Mouse (Mus musculus) right cerebral cortex, postnatal 14 days (tissue): Measurements from ENCODE around the gene Wdr81.

Experiments
- DNase-seq: peaks from one replicate; pipeline ENCODE4 v3.0.0; 2022

Wdr81 gene

DNA sequence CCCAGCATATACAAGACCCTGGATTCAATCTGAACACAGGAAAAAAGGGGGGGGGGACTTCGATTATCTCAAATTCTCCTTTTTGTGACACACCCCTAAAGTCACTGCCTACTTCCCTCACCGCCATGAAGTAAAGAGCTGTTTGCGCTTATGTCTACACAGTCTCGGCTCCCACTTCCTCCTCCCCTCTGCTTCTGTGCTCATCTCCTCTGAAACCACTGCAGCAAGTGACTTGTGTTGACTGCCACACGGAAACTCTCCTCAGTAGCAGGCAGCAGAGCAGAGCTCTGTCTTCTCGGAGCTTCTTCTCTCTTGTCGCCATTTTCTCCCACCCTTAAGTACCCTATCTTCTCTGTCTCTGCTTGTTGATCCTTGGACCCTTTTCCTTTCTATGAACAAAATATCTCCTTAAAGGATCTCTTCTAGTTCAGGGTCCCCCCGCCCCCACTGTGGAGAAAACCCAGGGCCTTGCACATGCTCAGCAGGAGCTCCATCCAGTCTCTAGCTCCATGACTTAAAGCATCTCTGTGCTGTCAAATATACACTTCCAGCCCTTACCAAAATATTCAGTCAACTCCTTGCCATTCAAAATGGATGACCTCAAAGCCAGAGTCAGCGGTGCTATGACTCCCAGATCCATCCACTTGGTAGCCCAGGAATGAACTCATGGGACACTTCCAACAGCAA lies 25.4 kb downstream of the Wdr81 start:
- no peak for DNase-seq

DNA sequence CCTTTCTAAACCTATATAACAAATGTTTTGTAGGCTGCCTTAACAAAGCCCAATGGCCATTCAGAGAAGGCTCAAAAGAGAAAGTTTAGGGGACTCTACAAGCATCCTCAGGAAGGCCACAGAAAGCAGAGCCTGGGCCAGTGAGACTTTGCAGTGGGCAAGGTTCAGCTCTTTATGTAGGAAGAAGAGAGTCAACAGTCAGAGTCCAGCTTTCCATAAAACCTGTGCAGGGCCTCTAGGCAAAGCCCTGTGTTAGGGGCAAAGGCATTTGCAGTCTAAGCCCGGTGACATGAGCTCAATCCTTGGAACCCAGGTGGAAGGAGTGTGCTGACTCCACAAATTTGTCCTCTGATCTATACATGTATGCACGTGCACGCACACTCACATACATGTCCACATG lies 30.1 kb downstream of the Wdr81 start:
- no peak for DNase-seq

DNA sequence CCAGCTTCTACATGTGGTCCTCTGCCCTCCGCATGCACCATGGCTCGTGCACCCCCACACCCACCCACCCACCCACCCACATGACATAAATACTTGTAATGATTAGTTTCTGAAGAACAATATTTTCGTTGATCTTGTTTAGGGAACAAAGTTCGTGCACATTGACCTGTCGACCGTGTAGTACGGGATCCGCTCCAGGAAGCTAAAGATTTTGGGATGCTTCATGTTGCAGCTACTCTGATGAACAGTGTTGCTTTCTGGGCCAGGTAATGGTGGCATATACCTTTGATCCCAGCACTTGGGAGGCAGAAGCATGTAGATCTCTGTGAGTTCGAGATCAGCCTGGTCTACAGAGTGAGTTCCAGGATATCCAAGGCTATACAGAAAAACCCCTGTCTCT lies 30.5 kb downstream of the Wdr81 start:
- no peak for DNase-seq

DNA sequence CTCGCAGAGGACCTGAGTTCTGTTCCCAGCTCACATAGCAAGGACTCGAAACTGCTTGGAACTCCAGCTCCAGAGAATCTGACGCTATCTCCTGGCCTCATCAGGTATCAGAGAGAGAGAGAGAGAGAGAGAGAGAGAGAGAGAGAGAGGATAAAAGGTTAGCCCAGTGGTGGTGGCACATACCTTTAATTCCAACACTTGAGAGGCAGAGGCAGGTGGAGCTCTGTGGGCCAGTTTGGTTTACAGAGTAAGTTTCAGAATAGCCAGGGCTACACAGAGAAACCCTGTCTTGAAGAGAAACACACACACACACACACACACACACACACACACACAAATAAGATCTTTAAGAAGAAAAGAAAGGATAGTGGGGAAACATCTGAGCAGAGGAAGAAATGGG lies 31.4 kb downstream of the Wdr81 start:
- DNase-seq, result no peak

DNA sequence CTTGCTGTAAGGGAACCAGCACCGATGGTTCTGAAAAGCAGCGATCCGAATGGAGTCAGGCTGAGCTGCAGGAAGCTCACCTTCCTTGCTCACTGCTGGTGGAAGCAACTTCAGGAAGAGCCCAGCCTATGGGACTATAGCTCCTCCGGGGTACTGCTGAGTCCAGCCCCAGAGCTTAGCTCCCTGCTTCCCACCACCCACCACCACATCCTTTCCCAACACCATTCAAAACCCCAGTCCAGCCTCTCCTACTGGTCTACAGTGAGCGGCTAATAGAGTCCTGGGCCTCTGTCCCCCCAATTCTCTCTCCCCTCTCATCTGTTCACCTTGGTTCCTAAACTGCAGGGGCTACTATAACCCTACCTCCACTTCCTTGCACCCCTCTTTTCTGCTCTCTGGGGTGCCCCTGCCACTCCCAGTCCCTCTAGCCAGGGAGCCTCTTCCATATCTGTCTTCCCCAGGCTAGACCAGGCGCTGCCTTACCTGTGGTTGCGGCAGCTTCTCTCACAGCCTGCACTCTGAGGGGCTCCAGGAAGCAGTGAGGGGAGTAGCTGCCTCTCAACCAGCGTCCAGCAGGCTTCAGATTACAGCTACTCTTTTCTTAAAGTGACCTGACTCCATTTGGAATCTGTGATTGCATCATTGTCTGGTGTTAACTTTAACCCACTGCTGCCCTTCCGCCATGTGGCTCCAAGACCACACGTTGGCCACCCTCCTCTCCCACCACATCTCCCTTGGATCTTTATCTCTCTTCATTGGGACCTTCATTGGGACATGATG lies 32.3 kb downstream of the Wdr81 start, which contains the start of gene Serpinf1:
TSS of gene Serpinf1 (minus strand) at position 689 of the 780 bp plus-strand sequence.
- DNase-seq, result no peak

DNA sequence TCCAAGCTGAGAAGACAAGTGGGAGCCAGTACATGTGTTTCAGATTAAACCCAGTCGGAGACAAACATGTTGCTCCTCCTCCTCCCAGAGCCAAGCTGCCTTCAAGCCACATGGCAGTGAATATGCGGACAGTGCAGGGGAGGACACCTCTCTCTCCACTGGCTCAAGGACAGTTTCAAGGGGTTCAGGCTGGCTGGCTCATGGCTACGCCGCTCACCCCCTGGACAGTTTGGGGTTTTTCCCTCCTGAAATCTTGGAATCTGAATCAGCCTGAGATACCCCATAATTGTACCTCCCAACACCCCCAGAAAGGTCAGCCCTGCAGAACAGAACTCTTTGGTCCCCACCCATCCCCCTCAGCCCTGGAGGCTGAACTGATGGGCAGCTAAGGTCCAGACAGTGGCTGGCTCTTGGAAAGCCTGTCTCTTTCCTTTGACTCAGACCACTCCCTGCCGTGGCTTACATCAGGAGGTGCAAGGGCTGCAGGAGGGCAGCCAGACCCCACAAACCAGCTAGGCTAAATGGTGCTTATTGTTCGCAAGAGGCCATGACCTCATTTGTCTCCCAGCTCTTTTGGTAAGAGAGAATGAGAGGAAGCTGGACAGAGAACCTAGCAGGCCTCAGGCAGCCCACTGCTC lies 33.0 kb downstream of the Wdr81 start:
- no peak for DNase-seq

DNA sequence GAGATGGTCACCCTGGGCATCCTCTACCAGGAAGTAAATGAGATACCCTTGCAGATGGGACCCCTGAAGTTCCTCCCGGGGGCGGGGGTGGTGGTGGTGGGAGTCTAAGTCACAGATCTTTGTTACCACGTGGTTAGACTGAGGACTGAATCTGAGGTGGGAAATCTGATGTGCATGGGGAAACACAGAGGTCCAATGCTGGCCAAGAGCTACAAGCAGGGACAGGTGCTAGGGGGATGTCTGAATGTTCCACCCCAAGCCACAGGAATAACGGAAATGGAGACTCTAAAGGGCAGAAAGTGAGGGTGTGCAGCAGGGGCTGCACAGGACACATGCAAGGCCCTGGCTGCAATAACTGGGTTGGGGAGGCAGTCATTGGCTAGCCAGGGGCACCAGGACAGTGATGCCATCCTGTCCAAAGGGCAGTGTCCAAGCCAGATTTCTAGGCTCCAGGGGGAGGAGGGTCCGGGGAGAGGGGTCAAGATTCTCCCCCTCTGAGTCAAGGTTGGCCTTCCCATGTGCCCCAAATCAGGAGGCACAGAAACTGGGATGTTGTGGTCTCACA lies 33.6 kb downstream of the Wdr81 start:
- no peak for DNase-seq

DNA sequence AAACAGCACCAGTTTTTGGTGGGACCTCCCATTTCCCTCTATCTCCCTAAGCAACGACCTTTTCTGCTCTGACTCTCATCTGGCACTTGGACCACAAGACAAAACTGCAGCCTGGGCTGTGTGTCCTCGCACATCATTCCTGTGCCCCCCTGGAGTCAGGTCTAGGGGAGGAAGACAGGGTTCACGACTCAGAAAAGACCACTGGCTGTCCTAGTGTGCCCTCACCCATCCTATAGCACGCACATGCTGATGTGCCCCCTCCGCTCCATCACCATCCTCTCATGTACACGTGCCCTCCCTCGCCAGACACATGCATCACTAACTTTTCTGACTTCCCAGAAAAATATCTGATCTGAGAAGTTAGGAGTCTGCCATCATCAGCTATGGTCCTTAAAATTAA lies 34.5 kb downstream of the Wdr81 start:
- DNase-seq, result no peak

DNA sequence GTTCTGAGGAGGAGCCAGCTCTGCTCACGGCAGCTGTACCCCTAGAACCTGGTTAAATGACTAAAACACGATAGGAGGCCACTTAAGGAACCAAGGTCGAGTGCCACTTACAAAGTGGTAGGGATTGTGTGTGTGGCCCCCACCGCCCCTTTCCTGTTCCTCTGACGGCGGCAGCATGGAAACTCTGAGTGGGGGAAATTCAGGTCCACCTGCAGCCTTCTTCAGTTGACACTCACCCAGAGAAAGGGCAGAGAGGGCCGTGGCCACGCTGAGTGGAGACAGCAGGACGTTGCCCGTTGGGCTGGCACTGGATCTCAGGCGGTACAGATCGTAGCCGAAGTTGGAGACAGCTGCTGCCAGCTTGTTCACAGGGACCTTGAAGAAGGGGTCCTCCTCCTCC lies 38.5 kb downstream of the Wdr81 start:
- no peak for DNase-seq

DNA sequence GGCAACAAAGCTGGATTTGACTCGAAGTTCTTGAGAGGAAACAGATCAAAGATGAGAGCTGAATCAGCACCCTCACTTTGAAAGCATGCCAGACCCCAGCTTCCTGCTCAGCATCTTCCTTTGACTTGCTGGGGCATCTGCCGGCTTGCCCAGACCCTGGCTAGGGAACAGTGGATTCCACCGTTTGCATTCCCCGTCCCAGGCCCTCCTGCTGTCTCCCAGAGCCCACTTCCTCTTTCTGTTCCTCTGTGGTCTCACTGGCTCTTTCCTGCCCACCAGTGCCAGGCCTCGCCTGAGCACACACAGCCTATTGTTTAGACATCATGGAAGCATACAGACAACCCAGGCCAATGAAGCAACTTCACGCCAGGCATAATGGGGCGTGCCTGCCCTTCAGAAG lies 39.4 kb downstream of the Wdr81 start:
- DNase-seq, result no peak

DNA sequence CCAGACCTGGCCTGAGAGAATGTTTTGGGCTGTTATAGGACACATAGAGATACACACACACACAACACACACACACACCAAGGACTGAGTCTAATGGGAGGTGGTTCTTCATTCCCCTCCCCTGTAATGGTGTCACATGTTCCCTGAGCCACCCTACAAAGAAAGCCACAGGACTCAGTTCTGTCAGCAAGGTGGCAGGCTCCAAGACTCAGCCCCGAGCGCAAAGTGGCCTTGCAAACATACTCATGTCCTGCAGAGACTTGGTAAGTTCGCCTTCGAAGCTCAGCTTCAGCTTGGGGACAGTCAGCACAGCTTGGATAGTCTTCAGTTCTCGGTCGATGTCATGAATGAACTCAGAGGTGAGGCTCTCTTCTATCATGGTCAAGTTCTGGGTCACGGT lies 43.9 kb downstream of the Wdr81 start:
- no peak for DNase-seq

DNA sequence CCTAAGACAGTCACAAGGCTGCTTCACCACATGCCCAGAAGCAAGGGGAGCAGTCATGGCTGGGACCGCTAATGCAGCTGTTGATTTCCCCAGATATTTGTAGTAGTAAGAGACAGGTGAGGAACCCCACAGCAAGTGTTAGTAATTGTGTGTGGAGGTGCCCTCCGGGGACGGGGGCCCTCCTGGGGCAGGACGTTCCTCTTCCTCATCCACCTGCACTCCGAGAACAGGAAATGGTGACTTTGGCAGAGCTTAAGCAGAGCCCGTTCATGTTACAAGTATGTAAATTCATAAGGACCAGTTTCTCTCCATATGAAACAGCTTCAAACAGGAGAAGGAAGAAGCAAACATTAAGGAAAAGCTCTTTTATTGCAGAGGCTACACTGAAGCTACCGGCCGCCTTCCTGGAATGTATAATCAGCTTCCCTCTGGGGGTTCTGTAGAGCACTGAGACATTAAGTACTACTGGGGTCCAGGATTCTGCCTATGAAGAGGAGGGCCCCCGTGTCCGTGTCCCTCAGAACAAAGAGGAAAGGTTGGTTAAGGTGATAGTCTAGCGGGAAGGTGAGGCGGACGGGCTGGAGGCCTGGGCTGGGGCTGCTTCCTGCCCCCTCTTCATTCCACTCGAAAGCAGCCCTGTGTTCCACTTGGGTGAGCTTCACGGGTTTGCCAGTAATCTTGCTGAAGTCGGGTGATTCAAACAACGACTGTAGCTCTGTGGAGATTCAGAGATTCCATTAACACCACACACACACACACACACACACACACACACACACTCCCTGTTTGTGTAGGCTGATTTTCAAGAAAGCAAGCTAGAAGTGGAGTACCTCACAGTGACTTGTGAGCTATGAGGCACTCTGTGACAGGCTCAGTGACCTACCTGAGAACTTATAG lies 44.6 kb downstream of the Wdr81 start:
- DNase-seq, result no peak

DNA sequence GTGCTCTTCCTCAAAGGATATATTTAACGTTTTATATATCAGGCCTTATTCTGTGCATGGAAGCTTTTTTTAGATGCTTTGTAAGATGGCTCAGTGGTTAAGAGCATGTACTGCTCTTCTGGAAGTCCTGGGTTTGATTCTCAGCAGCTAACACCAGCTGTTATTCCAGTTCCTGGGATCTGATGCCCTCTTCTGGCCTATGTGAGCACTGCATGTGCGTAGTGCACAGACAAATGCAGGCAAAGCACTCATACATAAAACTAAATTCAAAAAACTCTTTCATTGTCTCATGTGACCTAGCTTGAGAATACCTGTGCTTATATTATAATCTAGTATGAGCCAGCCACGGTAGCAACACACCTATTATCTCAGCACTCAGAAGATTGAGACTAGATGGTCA lies 47.7 kb downstream of the Wdr81 start:
- peak; percentile 38 for DNase-seq

DNA sequence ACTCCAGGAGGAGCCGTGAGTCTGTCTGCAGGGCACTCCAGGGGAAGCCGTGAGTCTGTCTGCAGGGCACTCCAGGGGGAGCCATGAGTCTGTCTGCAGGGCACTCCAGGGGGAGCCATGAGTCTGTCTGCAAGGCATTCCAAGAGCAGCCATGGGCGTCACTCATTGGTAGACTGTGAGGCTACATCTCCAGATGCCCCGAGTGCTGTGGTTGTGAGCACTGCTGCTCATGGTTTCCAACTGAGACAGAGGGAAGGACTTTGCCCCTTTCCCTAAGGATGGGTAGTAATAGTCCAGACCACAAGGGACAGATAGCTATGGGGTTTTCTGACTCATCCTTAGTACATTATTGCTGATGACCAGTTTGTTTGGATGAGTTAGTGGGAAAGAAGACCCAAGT lies 48.4 kb downstream of the Wdr81 start:
- DNase-seq, result no peak

DNA sequence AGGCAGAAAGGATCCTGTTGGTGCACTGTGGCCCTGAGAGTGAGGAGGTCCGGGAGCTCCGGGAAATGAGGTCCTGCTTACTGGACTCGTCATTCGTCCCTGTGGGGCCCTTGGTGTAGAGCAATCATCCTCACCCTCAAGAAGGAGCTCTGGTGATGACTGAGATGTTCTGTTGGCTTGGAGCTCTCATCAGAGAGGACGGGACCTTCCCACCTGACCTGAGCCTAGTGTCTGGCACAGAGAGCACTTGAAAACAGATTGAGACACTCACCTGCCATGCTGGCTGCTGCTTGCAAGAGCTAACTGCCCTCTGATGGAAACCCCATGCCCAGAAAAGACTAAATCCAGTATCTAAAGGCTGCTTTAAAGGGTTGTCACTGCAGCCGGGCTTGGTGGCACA lies 49.7 kb downstream of the Wdr81 start:
- DNase-seq, result no peak

DNA sequence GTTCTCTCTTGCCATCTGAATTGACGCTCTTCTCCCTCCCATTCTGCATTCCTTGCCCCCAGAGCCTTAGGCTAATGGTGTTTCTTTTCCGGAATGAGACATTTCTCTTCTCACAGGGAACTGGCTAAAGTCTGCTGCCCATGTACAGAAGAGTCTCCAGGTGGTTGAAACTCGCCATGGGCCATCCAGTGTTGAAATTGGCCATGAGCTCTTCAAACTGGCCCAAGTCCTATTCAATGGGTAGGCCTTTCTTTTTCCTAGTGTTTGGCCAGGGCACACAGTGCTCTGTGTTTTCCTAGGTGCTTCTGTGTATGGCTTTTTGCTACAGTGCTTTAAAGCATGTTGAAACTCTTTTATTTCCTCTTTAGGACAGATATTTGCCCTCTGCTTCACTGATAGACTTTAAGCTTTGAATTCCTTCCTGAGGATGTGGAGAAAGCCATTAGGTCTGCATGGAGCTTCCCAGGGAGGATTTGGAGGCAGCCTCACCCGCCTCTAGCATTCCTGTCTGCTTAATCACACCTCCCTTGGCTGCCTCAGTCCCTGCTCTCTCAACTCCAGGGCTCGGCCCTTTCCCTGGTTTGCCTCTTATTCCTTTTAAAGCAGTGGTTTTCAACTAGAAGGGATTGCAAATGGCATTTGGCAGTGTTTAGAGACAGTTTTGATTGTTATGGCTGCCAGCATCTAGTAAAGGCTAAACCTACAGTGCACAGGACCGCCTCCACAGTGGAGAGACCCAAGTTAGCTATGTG lies 51.0 kb downstream of the Wdr81 start:
- no peak for DNase-seq

DNA sequence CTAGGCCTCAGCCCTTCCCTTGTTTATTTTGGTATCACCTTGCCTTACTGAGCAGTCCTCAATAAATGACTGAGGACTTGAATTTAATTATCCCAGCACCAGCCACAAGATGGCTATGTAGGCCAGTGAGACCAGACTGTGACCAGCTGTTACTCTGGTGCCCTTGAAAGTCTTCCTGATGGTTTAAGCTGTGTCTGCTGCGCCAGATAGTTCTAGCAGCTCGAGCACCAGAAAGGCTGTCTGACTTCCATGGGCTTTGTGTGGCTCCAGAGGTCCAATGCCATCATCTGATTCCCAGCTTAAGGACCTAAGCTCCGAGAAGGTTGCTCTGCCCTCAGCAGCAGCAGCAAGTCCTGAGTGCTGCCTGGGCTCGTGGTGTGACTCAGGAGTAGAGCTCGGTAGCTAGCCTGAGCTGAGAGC lies 52.2 kb downstream of the Wdr81 start:
- DNase-seq, result peak; percentile 21

DNA sequence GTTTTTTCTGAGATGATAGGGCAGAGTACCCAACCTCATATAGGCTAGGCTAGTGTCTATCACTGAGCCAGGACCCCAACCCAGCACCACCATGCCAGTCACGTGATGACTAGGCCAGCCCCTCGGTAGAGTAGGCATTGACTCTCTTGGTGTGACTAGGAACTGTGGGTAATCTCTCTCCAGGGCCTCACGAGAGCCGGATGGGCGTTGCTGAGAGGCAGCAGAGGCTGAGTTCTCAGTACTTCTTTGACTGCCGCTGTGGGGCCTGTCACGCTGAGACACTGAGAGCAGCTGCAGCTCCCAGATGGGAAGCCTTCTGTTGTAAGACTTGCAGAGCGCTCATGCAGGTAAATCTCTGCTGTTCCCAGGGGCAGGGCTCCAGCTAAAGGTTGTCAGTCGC lies 54.4 kb downstream of the Wdr81 start:
- DNase-seq, result no peak

DNA sequence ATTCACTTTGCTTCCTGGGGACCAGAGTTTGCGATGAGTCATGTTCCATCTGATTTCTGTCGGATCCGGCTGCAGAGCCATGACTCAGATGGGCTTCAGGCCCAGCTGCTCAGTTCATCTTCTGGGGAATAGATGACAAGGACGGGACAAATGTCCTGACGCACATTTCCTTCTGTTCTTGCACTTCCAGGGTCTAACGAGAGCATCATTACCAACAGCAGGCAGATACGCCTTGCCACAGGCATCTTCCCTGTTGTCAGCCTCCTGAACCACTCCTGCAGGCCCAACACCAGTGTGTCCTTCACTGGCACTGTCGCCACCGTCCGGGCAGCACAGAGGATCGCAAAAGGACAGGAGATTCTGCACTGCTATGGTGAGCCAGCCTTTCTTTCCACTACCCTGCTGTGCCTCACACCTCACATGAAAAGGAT lies 55.1 kb downstream of the Wdr81 start:
- no peak for DNase-seq

DNA sequence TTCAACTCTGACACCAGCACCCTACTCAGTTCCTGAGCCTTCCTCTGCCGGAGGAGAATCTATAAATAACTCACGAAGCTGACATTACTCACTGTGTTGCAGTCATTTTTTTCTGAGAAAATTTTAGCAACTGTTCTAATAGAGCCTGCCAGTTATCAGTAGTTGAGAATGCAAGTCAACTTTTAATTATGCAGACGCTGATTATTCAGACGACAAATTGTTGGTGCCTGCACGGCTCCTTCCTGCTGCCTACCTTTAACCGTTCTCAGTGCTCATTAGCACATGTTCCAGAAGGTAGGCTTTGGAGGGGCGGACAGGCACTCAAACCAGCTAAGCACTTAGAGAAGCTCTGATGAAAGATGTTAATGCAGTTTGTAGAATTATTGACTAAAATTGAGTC lies 57.1 kb downstream of the Wdr81 start:
- DNase-seq, result no peak

DNA sequence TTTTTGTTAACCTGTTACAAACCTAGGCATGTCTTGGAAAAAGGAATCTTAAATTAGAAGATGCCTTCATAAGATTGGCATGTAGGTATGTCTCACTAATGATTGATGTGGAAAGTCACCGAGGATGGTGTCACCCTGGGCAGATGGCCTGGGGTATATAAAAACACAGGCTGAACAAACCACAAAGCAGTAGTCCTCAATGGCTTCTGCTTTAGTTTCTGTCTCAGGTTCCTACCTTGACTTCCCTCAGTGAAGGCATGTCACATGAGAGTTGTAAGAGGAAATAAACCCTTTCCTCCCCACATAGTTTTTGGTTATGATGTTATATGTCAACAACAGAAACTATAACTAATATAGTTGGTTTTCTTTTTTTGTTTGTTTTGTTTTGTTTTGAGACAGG lies 58.9 kb downstream of the Wdr81 start:
- no peak for DNase-seq
